Comparison of ENCODE assay signal across 12 mouse cellular contexts in the genomic region with DNA sequence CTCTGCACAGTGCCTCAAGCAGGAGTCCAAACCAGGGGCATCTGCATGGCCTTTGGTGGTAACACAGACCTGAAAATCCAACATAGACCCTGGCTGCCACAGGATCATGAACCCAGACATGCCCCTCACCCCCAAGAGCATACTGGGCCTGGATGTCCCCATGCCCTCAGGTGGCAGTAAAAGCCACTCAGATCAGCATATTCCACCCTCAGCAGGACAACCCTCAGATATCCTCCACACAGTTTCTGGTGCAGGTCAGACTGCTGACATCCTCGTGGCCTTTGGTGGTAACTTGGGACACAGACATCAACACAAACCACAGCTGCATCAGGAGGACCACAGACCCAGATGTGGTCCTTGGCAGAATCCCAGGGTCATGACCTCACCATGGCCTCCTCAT.
"Had no signal": no experiment of that assay in that cellular context is flagged by ENCODE, and none has a peak within 500 bp of the region (broad histone marks: within the 10 kb centered on the region; RNA-seq: fewer than 3 reads in every experiment).

No protein-coding gene starts in this region.

- H3K9ac ChIP-seq: lung, embryonic 14.5 days; midbrain, embryonic 13.5 days; neural tube, embryonic 12.5 days; stomach, embryonic 15.5 days had no signal

- H3K4me1 ChIP-seq: midbrain, embryonic 13.5 days; neural tube, embryonic 12.5 days; stomach, embryonic 15.5 days had no signal

- H3K9me3 ChIP-seq: midbrain, embryonic 13.5 days; neural tube, embryonic 12.5 days; stomach, embryonic 15.5 days had no signal

- DNase-seq: lung, adult 18-20 months; lung, embryonic 14.5 days; lung, postnatal 10 days; lung, postnatal 4 days; right cerebral cortex, postnatal 14 days; thymus, adult 2 months; thymus, postnatal 25 days; thymus, postnatal 4 days had no signal

- H3K27ac ChIP-seq: midbrain, embryonic 13.5 days; neural tube, embryonic 12.5 days; stomach, embryonic 15.5 days; stomach, postnatal 0 days had no signal

- H3K4me2 ChIP-seq: lung, embryonic 14.5 days; midbrain, embryonic 13.5 days; neural tube, embryonic 12.5 days; stomach, embryonic 15.5 days had no signal

- H3K4me3 ChIP-seq: midbrain, embryonic 13.5 days; neural tube, embryonic 12.5 days; stomach, embryonic 15.5 days had no signal

- H3K27me3 ChIP-seq: midbrain, embryonic 13.5 days; neural tube, embryonic 12.5 days; stomach, embryonic 15.5 days had no signal

- H3K36me3 ChIP-seq: midbrain, embryonic 13.5 days; neural tube, embryonic 12.5 days; stomach, embryonic 15.5 days had no signal
